Mouse (Mus musculus) CH12.LX (cell line): ENCODE measurements around the gene Trp53bp2. TPM values are rescaled to one million over a fixed set of nuclear protein-coding genes. Genes with fewer than 3 reads are reported as not detected.

Source experiments
- DNase-seq: peaks from one replicate; pipeline ENCODE4 v3.0.0-alpha.2; 2013; ENCODE audit errors: extremely low read depth
- H3K27ac ChIP-seq: 2 replicates; pipeline ENCODE4 v1.5.1; 2012; ENCODE audit warnings: low read depth, mild to moderate bottlenecking, control low read depth, moderate library complexity; ENCODE audit not compliant: insufficient read depth
- H3K27me3 ChIP-seq: replicated peaks from 2 replicates; pipeline ENCODE3; 2012; ENCODE audit warnings: inconsistent platforms
- H3K36me3 ChIP-seq, 2 experiments: replicated peaks in 1 of 2; 2 replicates each; pipeline versions ENCODE3 to v1.6.1; 2012; ENCODE audit warnings: inconsistent platforms in 1 of 2, low read length in 1 of 2, mild to moderate bottlenecking in 1 of 2, mixed read lengths in 1 of 2, moderate library complexity in 1 of 2; ENCODE audit not compliant: control insufficient read depth in 1 of 2, insufficient read depth in 1 of 2
- H3K4me1 ChIP-seq, 2 experiments: 2 replicates each; pipeline ENCODE4 v1.6.1; 2012; ENCODE audit warnings: inconsistent platforms in 1 of 2, moderate library complexity in 1 of 2; ENCODE audit not compliant: insufficient read depth in 2 of 2, control insufficient read depth in 1 of 2
- H3K4me2 ChIP-seq: 2 replicates; pipeline ENCODE4 v1.6.1; 2012; ENCODE audit warnings: low read depth, mild to moderate bottlenecking, control low read depth; ENCODE audit not compliant: poor library complexity, insufficient read depth, severe bottlenecking
- H3K4me3 ChIP-seq, 3 experiments: fragments of 150-350 bp in 1 of 3; sonication (generic) in 1 of 3; replicated peaks in 1 of 3; 2 replicates each; pipeline versions ENCODE3 to v1.5.1; 2011 to 2012; ENCODE audit warnings: low read depth in 2 of 3, low read length in 2 of 3, mild to moderate bottlenecking in 2 of 3, moderate library complexity in 2 of 3, control low read depth in 1 of 3, improper control_type of control experiment in 1 of 3, inconsistent platforms in 1 of 3, mixed read lengths in 1 of 3; ENCODE audit not compliant: poor library complexity in 1 of 3
- H3K79me2 ChIP-seq: replicated peaks from 2 replicates; pipeline ENCODE4 v1.6.1; 2012; ENCODE audit warnings: mild to moderate bottlenecking, moderate library complexity; ENCODE audit not compliant: control insufficient read depth, poor library complexity, insufficient read depth, severe bottlenecking; ENCODE audit errors: extremely low read depth
- H3K9ac ChIP-seq: 2 replicates; pipeline ENCODE4 v1.6.1; 2012; ENCODE audit warnings: low read depth, mild to moderate bottlenecking, control low read depth, moderate library complexity; ENCODE audit not compliant: insufficient read depth
- H3K9me3 ChIP-seq: replicated peaks from 2 replicates; pipeline ENCODE3; 2012; ENCODE audit warnings: low read length, inconsistent platforms, mixed read lengths
- CHD1 ChIP-seq: IDR thresholded peaks from 2 replicates; pipeline ENCODE4 v1.6.1; 2012; ENCODE audit warnings: low read depth, low read length, improper control_type of control experiment, inconsistent platforms
- ELF1 ChIP-seq: IDR thresholded peaks from 2 replicates; pipeline ENCODE4 v1.6.1; 2014; ENCODE audit warnings: low read depth, mild to moderate bottlenecking, inconsistent platforms, low read length, improper control_type of control experiment
- EP300 ChIP-seq: IDR thresholded peaks from 2 replicates; pipeline ENCODE4 v1.6.1; 2011; ENCODE audit warnings: low read length, improper control_type of control experiment
- IRF4 ChIP-seq: IDR thresholded peaks from 2 replicates; pipeline ENCODE4 v1.6.1; 2014; ENCODE audit warnings: low read depth, mild to moderate bottlenecking, inconsistent platforms, low read length, improper control_type of control experiment
- JUN ChIP-seq: IDR thresholded peaks from 2 replicates; pipeline ENCODE4 v1.6.1; 2011; ENCODE audit warnings: low read depth, mild to moderate bottlenecking, low read length, improper control_type of control experiment, moderate library complexity; ENCODE audit not compliant: insufficient read depth
- JUND ChIP-seq: conservative IDR thresholded peaks from 2 replicates; pipeline ENCODE4 v1.6.1; 2011; ENCODE audit warnings: low read depth, low read length, improper control_type of control experiment
- KAT2A ChIP-seq: IDR thresholded peaks from 2 replicates; pipeline ENCODE4 v1.6.1; 2012; ENCODE audit warnings: low read length, improper control_type of control experiment, inconsistent platforms; ENCODE audit not compliant: insufficient replicate concordance
- MAFK ChIP-seq: IDR thresholded peaks from 2 replicates; pipeline ENCODE4 v1.6.1; 2011; ENCODE audit warnings: low read length, improper control_type of control experiment; ENCODE audit not compliant: insufficient replicate concordance
- MXI1 ChIP-seq: IDR thresholded peaks from 2 replicates; pipeline ENCODE4 v1.6.1; 2011; ENCODE audit warnings: mild to moderate bottlenecking, low read depth, low read length, improper control_type of control experiment
- MYC ChIP-seq: IDR thresholded peaks from 2 replicates; pipeline ENCODE4 v1.6.1; 2011; ENCODE audit warnings: low read depth, mild to moderate bottlenecking, improper control_type of control experiment, low read length
- NELFE ChIP-seq: IDR thresholded peaks from 2 replicates; pipeline ENCODE4 v1.6.1; 2011; ENCODE audit warnings: low read depth, low read length, improper control_type of control experiment
- NRF1 ChIP-seq: IDR thresholded peaks from 2 replicates; pipeline ENCODE4 v1.6.1; 2014; ENCODE audit warnings: low read depth, mild to moderate bottlenecking, inconsistent platforms, low read length, improper control_type of control experiment, moderate library complexity
- PAX5 ChIP-seq: IDR thresholded peaks from 2 replicates; pipeline ENCODE4 v1.6.1; 2012; ENCODE audit warnings: low read length, inconsistent platforms, mixed read lengths
- RCOR1 ChIP-seq: conservative IDR thresholded peaks from 2 replicates; pipeline ENCODE4 v1.6.1; 2012; ENCODE audit warnings: low read depth, mild to moderate bottlenecking, inconsistent platforms, low read length, improper control_type of control experiment
- SIN3A ChIP-seq: IDR thresholded peaks from 2 replicates; pipeline ENCODE4 v1.6.1; 2012; ENCODE audit warnings: low read length, improper control_type of control experiment, inconsistent platforms
- TBP ChIP-seq: conservative IDR thresholded peaks from 2 replicates; pipeline ENCODE4 v1.6.1; 2011; ENCODE audit warnings: low read depth, low read length, improper control_type of control experiment
- ZNF384 ChIP-seq: IDR thresholded peaks from 2 replicates; pipeline ENCODE4 v1.6.1; 2012; ENCODE audit warnings: low read depth, low read length, improper control_type of control experiment, inconsistent platforms
- dilution Hi-C: fragments of 300-500 bp; cut with MboI; formaldehyde crosslinking; loops from 2 replicates; pipeline ENCODE4 v1.14.3; 2020; ENCODE audit warnings: low sequenced_read_pairs; ENCODE audit not compliant: extremely low pct_unique_long_range_greater_than_20kb, extremely low pct_ligation_motif_present
- in situ Hi-C: fragments of 300-500 bp; cut with MboI; formaldehyde crosslinking; loops from 3 replicates; pipeline ENCODE4 v1.14.3; 2019; ENCODE audit warnings: low sequenced_read_pairs, low pct_ligation_motif_present, low pct_unique_long_range_greater_than_20kb, mixed read lengths
- polyA plus RNA-seq: library from polyadenylated mRNA; unstranded; fragments of >175 nt; gene quantifications from 2 replicates; pipeline ENCODE4 v1.2.1, GENCODE M21; 2012; ENCODE audit warnings: low read depth; ENCODE audit not compliant: insufficient read length
- total RNA-seq, 2 experiments: library from RNA; depleted of rRNA; stranded (reverse); fragments of 300-350 nt in 1 of 2; fragments of >200 nt in 1 of 2; gene quantifications; 2 replicates each; pipeline ENCODE4 v1.2.3; 2012 to 2014

The Trp53bp2 gene
- total and polyA plus RNA-seq, 3 experiments = 1.4 to 4.7 (median 2.9) TPM

- no peaks in the 10 kb centered on the region for H3K4me1 ChIP-seq
- in situ Hi-C loops = no loop called here
- no peaks in the 10 kb centered on the region for H3K9me3 ChIP-seq
- no peak overlapping the region for H3K9ac ChIP-seq
- peaks cover 0 to 8% of the 10 kb centered on the region in 2 experiments for H3K36me3 ChIP-seq
- H3K27me3 ChIP-seq = no peaks in the 10 kb centered on the region
- TF ChIP-seq ZNF384 (no peak), JUND (no peak), JUN (no peak), CHD1 (no peak), PAX5 (no peak)
- no peak overlapping the region for H3K4me2 ChIP-seq
- H3K79me2 ChIP-seq = no peaks in the 10 kb centered on the region
- dilution Hi-C loops = no loop called here
- H3K4me3 ChIP-seq = no peak overlapping the region
- H3K27ac ChIP-seq = no peak overlapping the region
- DNase-seq = no peak
Observed at GRCm38 (mm10) chr1:182425176-182425575, 16.2 kb downstream of the Trp53bp2 start.

- dilution Hi-C loops = no loop called here
- no peak for DNase-seq
- no peaks in the 10 kb centered on the region for H3K27me3 ChIP-seq
- no peak overlapping the region for H3K9ac ChIP-seq
- TF ChIP-seq SIN3A = no peak
- no peak for TF ChIP-seq MAFK
- no peak for TF ChIP-seq RCOR1
- TF ChIP-seq MXI1 = no peak
- TF ChIP-seq NELFE = no peak
- TF ChIP-seq MYC = no peak
- no peak for TF ChIP-seq KAT2A
- TF ChIP-seq IRF4 = no peak
- no peak for TF ChIP-seq NRF1
- no peak for TF ChIP-seq TBP
- TF ChIP-seq EP300 = no peak
- TF ChIP-seq ELF1 = no peak
- H3K4me2 ChIP-seq = no peak overlapping the region
- no peaks in the 10 kb centered on the region for H3K9me3 ChIP-seq
- H3K4me3 ChIP-seq = no peak overlapping the region
- in situ Hi-C loops = no loop called here
- no peak overlapping the region for H3K27ac ChIP-seq
- H3K79me2 ChIP-seq = no peaks in the 10 kb centered on the region
- H3K4me1 ChIP-seq = no peaks in the 10 kb centered on the region
- peaks cover under 1 to 11% of the 10 kb centered on the region in 2 experiments for H3K36me3 ChIP-seq
Observed at GRCm38 (mm10) chr1:182426444-182426843, 17.5 kb downstream of the Trp53bp2 start.
